Comparison of ENCODE assay signal across 15 mouse cellular contexts in the genomic region with DNA sequence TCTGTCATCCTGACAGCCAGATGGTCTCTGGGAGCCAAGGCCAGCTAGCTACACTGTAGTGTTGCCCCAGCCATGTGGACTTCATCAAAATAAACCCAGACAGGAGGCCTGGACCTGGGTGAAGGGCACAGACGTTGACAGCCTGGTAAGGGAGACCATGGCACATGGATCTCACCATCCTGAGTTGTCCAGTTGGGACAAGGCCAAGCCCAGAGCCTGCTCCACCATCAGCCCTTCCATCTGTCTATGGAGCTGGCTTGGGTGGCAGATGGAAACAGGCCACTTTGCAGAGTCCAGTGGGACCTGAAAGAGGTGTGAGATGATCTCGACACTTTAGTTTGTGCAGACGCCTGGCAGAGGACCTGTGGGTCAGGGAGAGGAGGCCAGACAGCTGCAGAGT. TPM values are rescaled to one million over a fixed set of nuclear protein-coding genes. Genes with fewer than 3 reads are reported as not detected.
DNase-seq lines count a peak whose midpoint lies in the region; ATAC-seq and TF ChIP-seq lines count a peak whose summit lies in the region.
"Had no signal": no experiment of that assay in that cellular context is flagged by ENCODE, and none has a peak within 500 bp of the region (broad histone marks: within the 10 kb centered on the region; RNA-seq: fewer than 3 reads in every experiment).

No protein-coding gene starts in this region.

- H3K4me1 ChIP-seq in heart, embryonic 12.5 days (replicated peaks): peaks cover 19% of the 10 kb centered on the region
- H3K4me1 ChIP-seq in lung, embryonic 14.5 days (ENCODE audit: insufficient read depth): peaks cover 5% of the 10 kb centered on the region; the same call in 1 of the 2 replicates
- no peaks in the 10 kb centered on the region for H3K4me1 ChIP-seq in limb, embryonic 11.5 days (ENCODE audit: control insufficient read depth, insufficient read depth, low read length)

- no peak overlapping the region for H3K4me3 ChIP-seq in heart, embryonic 12.5 days
- no peak overlapping the region for H3K4me3 ChIP-seq in lung, embryonic 14.5 days (ENCODE audit: low read depth, low read length)
- H3K4me3 ChIP-seq in limb, embryonic 11.5 days (ENCODE audit: low read depth, low read length): no peak overlapping the region
- H3K4me3 ChIP-seq: liver, embryonic 15.5 days; midbrain, embryonic 10.5 days; neural tube, embryonic 12.5 days had no signal

- ATAC-seq in heart, embryonic 12.5 days (ENCODE audit: insufficient number of reproducible peaks, low FRiP score): 0 out of 2 replicates have a peak, but pooled peaks have one; percentile 43
- peak; percentile 44; the same call in 1 of the 2 replicates for ATAC-seq in lung, embryonic 14.5 days (ENCODE audit: insufficient read depth)
- peak; percentile 46; the same call in 1 of the 2 replicates for ATAC-seq in limb, embryonic 11.5 days (ENCODE audit: insufficient number of reproducible peaks, low FRiP score, low TSS enrichment, low read depth)
- ATAC-seq in erythroid progenitor cell, adult 5-6 weeks (replicated peaks; ENCODE audit: low FRiP score, poor library complexity, severe bottlenecking): no peak

- H3K36me3 ChIP-seq in heart, embryonic 12.5 days: no peaks in the 10 kb centered on the region
- no peaks in the 10 kb centered on the region for H3K36me3 ChIP-seq in lung, embryonic 14.5 days (ENCODE audit: insufficient read depth)
- H3K36me3 ChIP-seq in limb, embryonic 11.5 days (ENCODE audit: control insufficient read depth, insufficient read depth, low read length): no peaks in the 10 kb centered on the region
- H3K36me3 ChIP-seq: midbrain, embryonic 10.5 days; neural tube, embryonic 12.5 days had no signal

- no peak for DNase-seq in heart, adult 8-10 months (ENCODE audit: low spot score)
- no peak for DNase-seq in lung, embryonic 14.5 days
- DNase-seq in lung, postnatal 14 days: no peak
- DNase-seq in cerebellum, postnatal 10 days: peak; percentile 97
- no peak for DNase-seq in limb, embryonic 11.5 days (ENCODE audit: low spot score)
- no peak for DNase-seq in left cerebral cortex, postnatal 14 days (ENCODE audit: low spot score in 2 of 2)
- DNase-seq: adrenal gland, adult 8-10 months; gastrocnemius, postnatal 14 days; kidney, adult 18-20 months; thymus, postnatal 36 days had no signal

- WGBS in heart, embryonic 12.5 days: 4% methylated on average over 3 of the region's 3 CpGs
- 13% methylated on average over 3 of the region's 3 CpGs for WGBS in lung, embryonic 14.5 days
- 7% methylated on average over 3 of the region's 3 CpGs for WGBS in limb, embryonic 11.5 days

- intact Hi-C loops in left cerebral cortex, postnatal 14 days (cut with DNase I): no loop called here

- H3K27me3 ChIP-seq in heart, embryonic 12.5 days (replicated peaks): no peaks in the 10 kb centered on the region
- H3K27me3 ChIP-seq in lung, embryonic 14.5 days (ENCODE audit: insufficient read depth, low read length): no peaks in the 10 kb centered on the region
- H3K27me3 ChIP-seq in limb, embryonic 11.5 days (ENCODE audit: control insufficient read depth, insufficient read depth, low read length): no peaks in the 10 kb centered on the region
- H3K27me3 ChIP-seq: liver, embryonic 15.5 days; neural tube, embryonic 12.5 days had no signal

- no peak overlapping the region for H3K4me2 ChIP-seq in heart, embryonic 12.5 days
- no peak overlapping the region for H3K4me2 ChIP-seq in lung, embryonic 14.5 days
- H3K4me2 ChIP-seq in limb, embryonic 11.5 days (ENCODE audit: low read depth, severe bottlenecking): no peak overlapping the region
- H3K4me2 ChIP-seq: liver, embryonic 15.5 days; neural tube, embryonic 12.5 days had no signal

- H3K9ac ChIP-seq in heart, embryonic 12.5 days: no peak overlapping the region
- H3K9ac ChIP-seq in lung, embryonic 14.5 days: no peak overlapping the region
- no peak overlapping the region for H3K9ac ChIP-seq in limb, embryonic 11.5 days (ENCODE audit: low read length)
- H3K9ac ChIP-seq: liver, embryonic 15.5 days; neural tube, embryonic 12.5 days had no signal

- H3K27ac ChIP-seq in heart, embryonic 12.5 days (ENCODE audit: poor library complexity, severe bottlenecking): no peak overlapping the region
- H3K27ac ChIP-seq in lung, embryonic 14.5 days (ENCODE audit: low read depth): peak overlapping the region; percentile 10; the same call in 1 of the 2 replicates
- H3K27ac ChIP-seq in limb, embryonic 11.5 days (replicated peaks; ENCODE audit: low read depth, low read length): no peak overlapping the region
- H3K27ac ChIP-seq: neural tube, embryonic 12.5 days had no signal

- no peak for TF ChIP-seq CTCF in lung, embryonic 14.5 days (IDR thresholded peaks at IDR 0.05; ENCODE audit: low read depth)

- no peaks in the 10 kb centered on the region for H3K9me3 ChIP-seq in heart, embryonic 12.5 days (replicated peaks)
- no peaks in the 10 kb centered on the region for H3K9me3 ChIP-seq in lung, embryonic 14.5 days (ENCODE audit: low read depth, low read length)
- no peaks in the 10 kb centered on the region for H3K9me3 ChIP-seq in limb, embryonic 11.5 days (ENCODE audit: control insufficient read depth, low read length)
- H3K9me3 ChIP-seq: liver, embryonic 15.5 days; midbrain, embryonic 10.5 days; neural tube, embryonic 12.5 days had no signal

RNA-seq across cellular contexts. Expression of a gene that starts 41.0 kb away (rescaled TPM):
- polyA plus RNA-seq in heart, embryonic 12.5 days (2016; fragmentation: Nextera tagmentation; extraction: Ambion mirVana): 22.0 and 24.2 TPM in 2 replicates
- 10 to 100 TPM; 18.8 to 27.6 (median 23.8) TPM for total RNA-seq in heart, adult 8-10 months (2022)
- 29.5 and 34.7 TPM in 2 replicates for polyA plus RNA-seq in lung, embryonic 14.5 days (2014; fragmentation: Nextera tagmentation; extraction: Ambion mirVana)
- 19.1 and 19.3 TPM in 2 replicates for polyA plus RNA-seq in limb, embryonic 11.5 days (2014; fragmentation: Nextera tagmentation; extraction: Ambion mirVana)
- 10 to 100 TPM; 32.6 to 34.6 TPM for total RNA-seq in left cerebral cortex, postnatal 14 days (2021)
- 49.4 and 49.9 TPM in 2 replicates for total RNA-seq in erythroid progenitor cell, adult 5-6 weeks (2015; ENCODE audit: low replicate concordance)
- total RNA-seq in erythroid progenitor cell, adult 5-6 weeks (2017; ENCODE audit: low replicate concordance): 112 and 178 TPM in 2 replicates

Comparison
In these comparisons a context has a peak if more than half of its experiments do, and no peak if none do; other contexts are left out.
1. DNase-seq: peak in cerebellum, postnatal 10 days (2 of 2); none in heart, adult 8-10 months (single experiment), lung, embryonic 14.5 days (single experiment), lung, postnatal 14 days (single experiment), limb, embryonic 11.5 days (single experiment) and left cerebral cortex, postnatal 14 days (0 of 2).